Mouse (Mus musculus): ENCODE results near the gene Akap8. TPM values are rescaled to one million over a fixed set of nuclear protein-coding genes. Genes with fewer than 3 reads are reported as not detected.

Akap8 gene
- polyA plus RNA-seq, 1 experiment from 2014 or later: 66.2 TPM

DNA sequence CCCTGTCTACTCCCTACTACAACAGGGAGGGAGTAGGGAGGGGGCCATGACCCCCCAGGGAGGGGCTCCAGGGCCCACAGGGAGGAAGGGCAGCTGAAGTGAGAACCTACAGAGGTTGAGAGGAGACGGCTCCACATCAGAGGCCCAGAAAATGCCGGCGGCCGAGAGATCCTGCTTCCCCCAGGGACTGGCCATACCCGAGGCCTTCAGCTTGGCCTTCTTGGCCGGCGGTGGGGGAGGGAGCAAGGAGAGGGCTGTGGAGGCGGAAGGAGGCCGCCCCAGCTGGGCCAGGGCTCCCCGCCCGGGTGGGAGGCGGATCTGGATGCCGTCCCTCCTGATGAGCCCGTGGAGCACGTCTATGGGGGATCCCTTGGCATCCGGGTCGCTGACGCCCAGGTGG, 38.9 kb upstream of the Akap8 start:
- Histone ChIP-seq H3K4me3 (ENCODE audit: low read depth, low read length) (no peak overlapping the region), H3K9ac (ENCODE audit: low read depth, low read length) (no peak overlapping the region), H3K4me2 (replicated peaks; ENCODE audit: low read depth, low read length) (no peak overlapping the region), H3K36me3 (ENCODE audit: control insufficient read depth, insufficient read depth, low read length) (peaks cover 29% of the 10 kb centered on the region), H3K4me1 (replicated peaks; ENCODE audit: control insufficient read depth, insufficient read depth, low read length) (peaks cover 6% of the 10 kb centered on the region), H3K9me3 (ENCODE audit: control insufficient read depth, low read length) (no peaks in the 10 kb centered on the region), H3K27ac (ENCODE audit: low read depth, low read length) (no peak overlapping the region), H3K27me3 (ENCODE audit: control insufficient read depth, insufficient read depth, low read length) (no peaks in the 10 kb centered on the region)
- ATAC-seq (ENCODE audit: low FRiP score) (no peak), DNase-seq (ENCODE audit: low spot score) (no peak)
- WGBS: 92% methylated on average over 11 of the region's 18 CpGs

- H3K9ac ChIP-seq (ENCODE audit: low read depth, low read length): no peak overlapping the region
- ATAC-seq (ENCODE audit: low FRiP score) (no peak), DNase-seq (ENCODE audit: low spot score) (no peak)
- H3K4me1 ChIP-seq (replicated peaks; ENCODE audit: control insufficient read depth, insufficient read depth, low read length): peaks cover 6% of the 10 kb centered on the region
- peaks cover 29% of the 10 kb centered on the region for H3K36me3 ChIP-seq (ENCODE audit: control insufficient read depth, insufficient read depth, low read length)
- WGBS: 92% methylated on average over 6 of the region's 6 CpGs
- H3K9me3 ChIP-seq (ENCODE audit: control insufficient read depth, low read length): no peaks in the 10 kb centered on the region
- no peak overlapping the region for H3K4me3 ChIP-seq (ENCODE audit: low read depth, low read length)
- no peaks in the 10 kb centered on the region for H3K27me3 ChIP-seq (ENCODE audit: control insufficient read depth, insufficient read depth, low read length)
- H3K4me2 ChIP-seq (replicated peaks; ENCODE audit: low read depth, low read length): no peak overlapping the region
- no peak overlapping the region for H3K27ac ChIP-seq (ENCODE audit: low read depth, low read length)
Measured at GRCm38 (mm10) chr17:32358943-32359340, 37.9 kb upstream of the Akap8 start.

DNA sequence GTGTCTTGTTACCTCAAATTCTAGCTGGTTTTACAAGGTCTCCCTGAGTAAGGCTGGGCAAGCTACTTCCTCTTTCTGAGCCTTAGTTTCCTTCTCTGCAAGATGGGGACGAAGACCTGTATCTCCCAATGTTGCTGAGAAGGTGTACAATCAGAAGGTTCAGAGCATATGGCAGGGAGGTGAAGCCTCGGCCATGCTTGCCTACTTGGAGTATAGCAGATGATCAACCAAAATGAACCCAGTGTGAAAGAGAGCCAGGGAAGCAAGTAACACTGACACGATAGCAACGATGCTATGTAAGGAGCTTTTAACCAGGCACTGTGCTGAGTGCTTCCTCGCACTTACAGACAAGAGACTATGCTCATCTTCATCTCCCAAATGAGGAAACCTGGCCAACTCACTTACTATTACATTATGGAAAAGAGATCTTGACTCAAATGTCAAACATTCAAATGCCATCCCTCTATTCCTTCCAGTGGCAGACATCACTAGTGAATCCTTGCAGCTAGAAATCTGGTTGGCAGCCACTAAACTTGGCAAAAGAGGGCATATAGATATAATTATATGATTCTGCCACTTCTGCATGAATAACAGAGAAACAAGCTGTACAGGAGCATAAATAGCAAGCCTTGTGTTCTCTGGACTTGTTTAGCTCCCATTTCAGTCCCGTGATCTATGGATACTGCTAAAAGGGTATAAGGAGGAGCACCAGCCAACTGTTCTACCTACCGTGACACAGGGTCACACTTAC, 37.3 kb upstream of the Akap8 start:
- H3K4me3 ChIP-seq (ENCODE audit: low read depth, low read length): no peak overlapping the region
- WGBS: 96% methylated on average over 7 of the region's 7 CpGs

GRCm38 (mm10) chr17:32356766-32357760, 36.0 kb upstream of the Akap8 start:
- Histone ChIP-seq H3K9ac (ENCODE audit: low read depth, low read length) (no peak overlapping the region), H3K27me3 (ENCODE audit: control insufficient read depth, insufficient read depth, low read length) (no peaks in the 10 kb centered on the region), H3K9me3 (ENCODE audit: control insufficient read depth, low read length) (no peaks in the 10 kb centered on the region), H3K4me3 (ENCODE audit: low read depth, low read length) (no peak overlapping the region), H3K4me2 (replicated peaks; ENCODE audit: low read depth, low read length) (no peak overlapping the region), H3K27ac (ENCODE audit: low read depth, low read length) (no peak overlapping the region), H3K36me3 (ENCODE audit: control insufficient read depth, insufficient read depth, low read length) (peaks cover 29% of the 10 kb centered on the region), H3K4me1 (replicated peaks; ENCODE audit: control insufficient read depth, insufficient read depth, low read length) (no peaks in the 10 kb centered on the region)
- DNase-seq (ENCODE audit: low spot score) (no peak), ATAC-seq (ENCODE audit: low FRiP score) (no peak)
- 79% methylated on average over 24 of the region's 24 CpGs for WGBS

More for the DNA sequence above, 37.3 kb upstream of the Akap8 start:
- peaks cover 29% of the 10 kb centered on the region for H3K36me3 ChIP-seq (ENCODE audit: control insufficient read depth, insufficient read depth, low read length)
- DNase-seq (ENCODE audit: low spot score): no peak
- H3K27ac ChIP-seq (ENCODE audit: low read depth, low read length): no peak overlapping the region
- no peaks in the 10 kb centered on the region for H3K9me3 ChIP-seq (ENCODE audit: control insufficient read depth, low read length)
- no peaks in the 10 kb centered on the region for H3K27me3 ChIP-seq (ENCODE audit: control insufficient read depth, insufficient read depth, low read length)
- no peak for ATAC-seq (ENCODE audit: low FRiP score)
- H3K9ac ChIP-seq (ENCODE audit: low read depth, low read length): no peak overlapping the region
- H3K4me1 ChIP-seq (replicated peaks; ENCODE audit: control insufficient read depth, insufficient read depth, low read length): peaks cover 6% of the 10 kb centered on the region
- no peak overlapping the region for H3K4me2 ChIP-seq (replicated peaks; ENCODE audit: low read depth, low read length)

- DNase-seq (ENCODE audit: low spot score) (no peak), ATAC-seq (ENCODE audit: low FRiP score) (no peak)
- Histone ChIP-seq H3K4me2 (replicated peaks; ENCODE audit: low read depth, low read length) (no peak overlapping the region), H3K9ac (ENCODE audit: low read depth, low read length) (no peak overlapping the region), H3K27ac (ENCODE audit: low read depth, low read length) (no peak overlapping the region), H3K4me3 (ENCODE audit: low read depth, low read length) (no peak overlapping the region), H3K4me1 (replicated peaks; ENCODE audit: control insufficient read depth, insufficient read depth, low read length) (no peaks in the 10 kb centered on the region), H3K9me3 (ENCODE audit: control insufficient read depth, low read length) (no peaks in the 10 kb centered on the region), H3K27me3 (ENCODE audit: control insufficient read depth, insufficient read depth, low read length) (no peaks in the 10 kb centered on the region), H3K36me3 (ENCODE audit: control insufficient read depth, insufficient read depth, low read length) (peaks cover 21% of the 10 kb centered on the region)
- WGBS: 88% methylated on average over 9 of the region's 9 CpGs
Measured at GRCm38 (mm10) chr17:32356281-32356680, 35.2 kb upstream of the Akap8 start.

DNA sequence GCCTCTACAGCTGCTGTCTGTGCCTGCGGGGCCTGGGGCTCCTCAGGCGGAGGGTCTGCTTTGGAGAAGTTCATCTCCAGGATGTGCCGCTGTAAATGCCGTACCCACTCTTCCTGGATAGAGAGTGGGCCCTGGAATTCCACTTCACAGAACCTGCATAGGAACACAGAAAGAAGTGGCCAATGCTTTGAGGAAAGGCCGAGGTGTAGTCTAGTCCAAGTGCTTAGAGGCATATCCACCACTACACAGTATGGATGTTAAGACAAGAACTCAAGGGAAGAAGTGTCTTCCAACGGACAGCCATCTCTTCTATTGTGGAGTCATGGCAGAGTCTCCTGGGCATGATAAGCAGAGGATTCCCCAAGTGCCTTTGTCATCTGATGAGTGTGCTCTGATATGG, 34.0 kb upstream of the Akap8 start:
- 92% methylated on average over 6 of the region's 6 CpGs for WGBS

DNA sequence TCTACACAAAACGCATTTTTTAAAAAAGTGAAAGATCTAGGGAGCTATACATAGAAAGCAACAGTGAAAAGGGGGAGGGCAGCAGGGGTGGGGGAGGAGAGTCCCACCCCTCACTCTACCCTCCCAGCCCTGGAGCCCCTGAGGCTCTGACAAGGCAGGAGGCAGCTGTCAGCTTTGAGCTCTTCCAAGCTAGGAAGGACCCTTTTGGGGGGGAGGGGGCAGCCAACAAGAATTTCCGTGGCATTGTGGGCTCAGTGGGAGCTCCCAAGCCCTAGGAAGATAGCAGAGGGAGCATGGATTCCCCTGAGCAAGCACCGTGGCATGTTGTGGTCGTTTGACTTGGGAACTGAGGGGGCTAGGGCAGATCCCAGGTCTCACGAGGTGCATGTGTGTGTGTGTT, 33.2 kb upstream of the Akap8 start:
- 65% methylated on average over 5 of the region's 5 CpGs for WGBS
- DNase-seq (ENCODE audit: low spot score): no peak
- Histone ChIP-seq H3K27ac (ENCODE audit: low read depth, low read length) (no peak overlapping the region), H3K4me1 (replicated peaks; ENCODE audit: control insufficient read depth, insufficient read depth, low read length) (no peaks in the 10 kb centered on the region; the same call in 1 of the 2 replicates), H3K27me3 (ENCODE audit: control insufficient read depth, insufficient read depth, low read length) (no peaks in the 10 kb centered on the region), H3K9me3 (ENCODE audit: control insufficient read depth, low read length) (no peaks in the 10 kb centered on the region), H3K9ac (ENCODE audit: low read depth, low read length) (no peak overlapping the region), H3K4me3 (ENCODE audit: low read depth, low read length) (no peak overlapping the region), H3K4me2 (replicated peaks; ENCODE audit: low read depth, low read length) (no peak overlapping the region), H3K36me3 (ENCODE audit: control insufficient read depth, insufficient read depth, low read length) (peaks cover 17% of the 10 kb centered on the region)
- ATAC-seq (ENCODE audit: low FRiP score): no peak

More for the DNA sequence above, 34.0 kb upstream of the Akap8 start:
- Histone ChIP-seq H3K4me3 (ENCODE audit: low read depth, low read length) (no peak overlapping the region), H3K9ac (ENCODE audit: low read depth, low read length) (no peak overlapping the region), H3K36me3 (ENCODE audit: control insufficient read depth, insufficient read depth, low read length) (peaks cover 20% of the 10 kb centered on the region), H3K4me2 (replicated peaks; ENCODE audit: low read depth, low read length) (no peak overlapping the region), H3K27me3 (ENCODE audit: control insufficient read depth, insufficient read depth, low read length) (no peaks in the 10 kb centered on the region), H3K4me1 (replicated peaks; ENCODE audit: control insufficient read depth, insufficient read depth, low read length) (no peaks in the 10 kb centered on the region), H3K9me3 (ENCODE audit: control insufficient read depth, low read length) (no peaks in the 10 kb centered on the region), H3K27ac (ENCODE audit: low read depth, low read length) (no peak overlapping the region)
- ATAC-seq (ENCODE audit: low FRiP score) (no peak), DNase-seq (ENCODE audit: low spot score) (no peak)

DNA sequence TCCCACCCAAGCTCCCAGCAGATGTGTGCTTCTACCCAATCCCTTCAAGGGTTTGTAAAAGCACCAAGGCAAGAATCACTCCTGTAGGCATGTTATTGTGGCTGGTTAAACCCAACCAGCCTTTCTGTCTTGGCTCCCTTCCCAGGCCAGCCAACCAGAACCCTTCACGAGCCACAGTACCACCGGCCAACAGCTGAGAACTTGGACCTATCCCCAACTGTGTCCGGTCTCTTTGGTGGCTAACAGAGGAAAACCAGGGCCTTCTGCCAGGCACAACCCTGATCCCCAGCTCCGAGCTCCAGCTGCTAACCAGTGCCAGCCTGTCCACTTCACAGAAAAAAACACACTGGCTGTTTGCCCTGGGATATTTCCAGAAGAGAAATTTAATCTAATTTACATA, 32.7 kb upstream of the Akap8 start:
- Histone ChIP-seq H3K27me3 (ENCODE audit: control insufficient read depth, insufficient read depth, low read length) (no peaks in the 10 kb centered on the region), H3K36me3 (ENCODE audit: control insufficient read depth, insufficient read depth, low read length) (peaks cover 15% of the 10 kb centered on the region), H3K4me3 (ENCODE audit: low read depth, low read length) (no peak overlapping the region), H3K4me2 (replicated peaks; ENCODE audit: low read depth, low read length) (no peak overlapping the region), H3K9me3 (ENCODE audit: control insufficient read depth, low read length) (no peaks in the 10 kb centered on the region), H3K27ac (ENCODE audit: low read depth, low read length) (no peak overlapping the region), H3K4me1 (replicated peaks; ENCODE audit: control insufficient read depth, insufficient read depth, low read length) (no peaks in the 10 kb centered on the region; the same call in 1 of the 2 replicates), H3K9ac (ENCODE audit: low read depth, low read length) (no peak overlapping the region)
- DNase-seq (ENCODE audit: low spot score): no peak
- ATAC-seq (ENCODE audit: low FRiP score): no peak
- 79% methylated on average over 4 of the region's 4 CpGs for WGBS
